Mouse (Mus musculus) heart, embryonic 11.5 days (tissue): ENCODE results near the gene Lypla2. TPM values are rescaled to one million over a fixed set of nuclear protein-coding genes. Genes with fewer than 3 reads are reported as not detected.

Experiments used
- ATAC-seq: fragments of 200-750 bp; cut with Nextera tagmentation; replicated peaks from 2 replicates; pipeline ENCODE4 v1.8.0; 2017; ENCODE audit warnings: moderate library complexity; ENCODE audit not compliant: insufficient number of reproducible peaks, low FRiP score, low TSS enrichment
- H3K27ac ChIP-seq: fragments of 300-500 bp; sonication (generic); 2 replicates; pipeline ENCODE4 v1.5.1; 2014; ENCODE audit warnings: mild to moderate bottlenecking, low read depth, low read length
- H3K27me3 ChIP-seq: fragments of 300-500 bp; sonication (generic); 2 replicates; pipeline ENCODE4 v1.6.1; 2014; ENCODE audit warnings: mild to moderate bottlenecking, low read length, mixed read lengths; ENCODE audit not compliant: control insufficient read depth, insufficient read depth
- H3K36me3 ChIP-seq: fragments of 300-500 bp; sonication (generic); 2 replicates; pipeline ENCODE4 v1.6.1; 2014; ENCODE audit warnings: mild to moderate bottlenecking, low read length, moderate library complexity, mixed read lengths; ENCODE audit not compliant: control insufficient read depth, insufficient read depth
- H3K4me1 ChIP-seq: fragments of 300-500 bp; sonication (generic); 2 replicates; pipeline ENCODE4 v1.6.1; 2014; ENCODE audit warnings: low read length; ENCODE audit not compliant: control insufficient read depth, insufficient read depth
- H3K4me2 ChIP-seq: fragments of 300-500 bp; sonication (generic); 2 replicates; pipeline ENCODE4 v1.6.1; 2014; ENCODE audit warnings: mild to moderate bottlenecking, moderate library complexity
- H3K4me3 ChIP-seq: fragments of 300-500 bp; sonication (generic); 2 replicates; pipeline ENCODE4 v1.5.1; 2014; ENCODE audit warnings: low read depth, low read length
- H3K9ac ChIP-seq: fragments of 300-500 bp; sonication (generic); 2 replicates; pipeline ENCODE4 v1.6.1; 2014; ENCODE audit warnings: mild to moderate bottlenecking, low read depth, low read length, moderate library complexity
- H3K9me3 ChIP-seq: fragments of 300-500 bp; sonication (generic); replicated peaks from 2 replicates; pipeline ENCODE4 v1.6.1; 2016; ENCODE audit warnings: low read length; ENCODE audit not compliant: control insufficient read depth
- WGBS: fragments of 180-500 bp; shearing (Covaris S2); extraction: QIAGEN DNeasy Blood & Tissue Kit; methylation state at CpG from one replicate; pipeline ENCODE4 v1.1.7; 2014; ENCODE audit not compliant: insufficient replicate concordance; 5-methylcytosine and 5-hydroxymethylcytosine counted together
- polyA plus RNA-seq: library from polyadenylated mRNA; unstranded; fragments of >200 nt; fragmentation: Nextera tagmentation; extraction: Ambion mirVana; gene quantifications from 2 replicates; pipeline ENCODE4 v1.2.1, GENCODE M21; 2014

Gene Lypla2
- polyA plus RNA-seq, 1 experiment from 2014 or later: 71.5 TPM

GRCm38 (mm10) chr4:135918635-135919279 lies 53.7 kb downstream of the Lypla2 start:
- no peak overlapping the region for H3K4me2 ChIP-seq
- H3K27me3 ChIP-seq: 0 out of 2 replicates have a peak, but pooled peaks cover 3% of the 10 kb centered on the region
- WGBS: 81% methylated on average over 13 of the region's 13 CpGs
- no peak overlapping the region for H3K4me3 ChIP-seq
- no peaks in the 10 kb centered on the region for H3K9me3 ChIP-seq
- no peak overlapping the region for H3K27ac ChIP-seq
- ATAC-seq: no peak
- H3K4me1 ChIP-seq: 0 out of 2 replicates have a peak, but pooled peaks cover 6% of the 10 kb centered on the region
- H3K36me3 ChIP-seq: no peaks in the 10 kb centered on the region
- H3K9ac ChIP-seq: no peak overlapping the region

Other genes starting within 250 kb of the Lypla2 start
- not detected in 2 replicates for gene Il22ra1, start 244.5 kb downstream of the Lypla2 start, polyA plus RNA-seq
- not detected in 2 replicates for gene Myom3, start 212.9 kb downstream of the Lypla2 start, polyA plus RNA-seq
- 191 and 202 TPM in 2 replicates for gene Srsf10, start 116.9 kb downstream of the Lypla2 start, polyA plus RNA-seq
- gene Pnrc2, start 98.8 kb downstream of the Lypla2 start, polyA plus RNA-seq: 138 and 144 TPM in 2 replicates
- 0.25 and 0.73 TPM in 2 replicates for gene Cnr2, start 77.2 kb downstream of the Lypla2 start, polyA plus RNA-seq
- gene Fuca1, start 51.9 kb downstream of the Lypla2 start, polyA plus RNA-seq: 42.4 and 46.5 TPM in 2 replicates
- gene Hmgcl, start 26.2 kb downstream of the Lypla2 start, polyA plus RNA-seq: 75.9 and 84.0 TPM in 2 replicates
- 30.2 and 31.8 TPM in 2 replicates for gene Gale, start 8.9 kb downstream of the Lypla2 start, polyA plus RNA-seq
- gene Pithd1, start 14.6 kb upstream of the Lypla2 start, polyA plus RNA-seq: 46.0 and 51.9 TPM in 2 replicates
- 34.8 and 39.8 TPM in 2 replicates for gene Eloa, start 49.1 kb upstream of the Lypla2 start, polyA plus RNA-seq
- 287 and 345 TPM in 2 replicates for gene Rpl11, start 80.8 kb upstream of the Lypla2 start, polyA plus RNA-seq
- 411 and 415 TPM in 2 replicates for gene Id3, start 170.9 kb upstream of the Lypla2 start, polyA plus RNA-seq
- 4.8 and 5.8 TPM in 2 replicates for gene E2f2, start 199.8 kb upstream of the Lypla2 start, polyA plus RNA-seq
- 1.8 and 2.1 TPM in 2 replicates for gene Asap3, start 233.7 kb upstream of the Lypla2 start, polyA plus RNA-seq